Mouse (Mus musculus) forelimb bud, embryonic 11.5 days (tissue): ENCODE measurements around the gene Efcc1.
"Not testable (repeated sequence)": the region's sequence is repeated elsewhere in the genome, so short reads cannot be mapped to it uniquely, and the experiment has no call there.

Experiments
- DNase-seq: peaks from one replicate; pipeline ENCODE4 v3.0.0-alpha.2; 2012; ENCODE audit warnings: low read depth, low spot score

Gene Efcc1

DNA sequence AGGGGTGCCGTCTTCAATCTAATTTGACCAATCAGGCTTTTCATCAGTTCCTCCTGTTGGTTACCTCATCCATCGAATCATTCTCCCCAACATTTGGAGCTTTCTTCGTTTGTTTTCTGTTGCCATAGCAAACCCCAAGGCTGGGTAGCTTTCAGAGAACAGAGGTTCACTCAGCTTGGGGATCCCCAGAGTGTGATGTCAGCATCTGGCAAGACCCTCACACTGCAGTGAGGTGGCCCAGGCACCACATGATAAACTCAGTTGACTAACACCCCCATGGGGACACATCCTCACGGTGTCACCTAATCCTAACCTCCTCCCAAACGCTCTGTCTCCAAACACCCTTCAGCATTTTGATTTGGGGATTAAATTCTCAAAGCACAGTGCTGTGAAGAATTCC, 12.6 kb downstream of the Efcc1 start:
- no peak for DNase-seq

DNA sequence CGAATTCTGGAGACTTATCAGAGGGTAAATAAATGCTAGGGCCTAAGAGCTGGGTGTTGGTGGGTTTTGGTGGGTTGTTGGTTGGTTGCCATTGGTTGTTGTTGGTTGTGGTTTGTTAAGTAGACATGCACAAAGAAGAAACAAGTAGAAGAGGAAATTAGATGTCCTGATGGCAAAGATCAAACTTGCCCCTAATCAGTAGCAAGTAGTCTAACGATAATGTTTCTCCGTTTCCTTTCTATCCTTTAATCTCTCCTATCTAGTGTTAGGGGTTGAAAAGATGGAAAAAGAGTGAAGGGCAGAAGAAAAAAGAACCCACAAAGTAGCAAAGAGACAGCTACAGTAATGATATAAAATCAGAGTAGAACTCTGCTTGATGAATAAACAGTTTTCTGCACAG, 14.0 kb downstream of the Efcc1 start:
- DNase-seq: no peak

GRCm38 (mm10) chr6:87745301-87745700, 14.6 kb downstream of the Efcc1 start:
- no peak for DNase-seq

DNA sequence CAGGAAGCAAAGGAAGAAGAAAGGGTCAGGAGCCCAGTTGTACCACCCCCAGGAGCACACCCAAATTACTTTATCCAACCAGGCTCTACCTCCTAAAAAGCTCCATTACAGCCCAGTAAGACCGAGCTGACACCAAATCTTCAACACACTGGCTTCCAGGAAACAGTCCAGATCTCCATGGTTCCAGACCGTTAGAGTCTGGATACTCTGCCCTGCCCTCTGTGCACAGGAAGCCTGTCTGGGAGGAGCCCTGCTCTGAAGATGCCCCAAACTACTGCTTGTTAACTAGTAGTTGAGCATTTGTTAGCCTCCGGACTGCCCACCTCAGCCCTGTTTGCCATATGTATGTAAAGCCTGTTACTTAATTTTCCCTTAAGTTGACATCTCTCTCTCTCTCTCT, 15.4 kb downstream of the Efcc1 start:
- DNase-seq: no peak

DNA sequence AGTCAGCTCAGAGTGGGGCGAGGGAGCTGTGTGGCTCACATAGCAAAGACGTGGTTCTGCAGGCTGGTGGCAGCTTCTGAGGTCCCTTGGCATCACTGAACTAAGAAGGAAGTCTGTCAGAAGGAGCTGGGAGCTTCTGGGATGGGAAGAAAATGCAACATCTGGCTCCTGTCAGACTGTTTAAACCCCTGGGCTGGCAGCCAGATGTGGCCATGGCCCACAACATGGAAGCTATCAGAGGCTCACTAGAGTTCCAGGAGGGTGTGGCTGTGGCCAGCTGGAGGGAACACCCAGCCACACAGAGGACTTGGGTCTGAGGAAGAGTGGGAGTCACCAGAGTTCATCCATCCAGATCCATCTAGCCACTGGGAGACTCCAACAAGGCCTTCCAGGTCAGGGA, 16.2 kb downstream of the Efcc1 start:
- DNase-seq: no peak

DNA sequence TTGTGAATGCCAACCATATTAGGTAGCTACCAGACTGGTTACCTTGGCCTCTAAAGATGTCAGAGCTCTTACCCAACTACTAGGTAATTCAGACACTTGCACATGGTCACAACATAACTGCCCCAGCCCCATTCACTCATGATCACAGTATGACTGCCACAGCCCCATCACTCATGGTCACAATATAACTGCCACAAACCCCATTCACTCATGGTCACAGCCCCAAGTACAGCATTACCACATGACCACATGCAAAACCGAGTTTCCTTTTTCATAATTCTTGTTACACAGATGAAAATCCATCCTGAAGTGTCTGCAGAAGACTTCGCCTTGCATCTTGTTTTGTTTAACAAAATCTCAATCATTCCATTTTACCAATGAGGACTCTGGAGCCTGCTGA, 17.4 kb downstream of the Efcc1 start:
- no peak for DNase-seq

DNA sequence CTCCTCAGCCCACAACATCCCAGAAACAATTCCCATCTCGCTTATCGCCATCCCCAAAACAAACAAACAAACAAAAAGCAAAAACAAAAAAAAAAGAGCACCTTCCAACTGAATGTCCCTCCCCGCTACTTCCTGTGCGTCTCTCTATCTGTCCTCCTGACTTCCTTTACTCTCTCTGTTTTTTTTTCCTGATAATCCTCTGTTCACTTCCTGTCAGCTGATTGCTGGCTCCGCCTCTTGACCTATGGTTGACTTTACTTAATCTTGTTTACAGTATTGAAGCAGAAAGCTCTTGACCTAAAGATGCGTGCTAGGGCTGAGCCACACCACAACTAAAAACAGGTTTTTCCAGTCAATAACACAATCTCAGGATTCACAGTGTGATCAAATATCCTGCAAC, 17.9 kb downstream of the Efcc1 start:
- DNase-seq: no peak

DNA sequence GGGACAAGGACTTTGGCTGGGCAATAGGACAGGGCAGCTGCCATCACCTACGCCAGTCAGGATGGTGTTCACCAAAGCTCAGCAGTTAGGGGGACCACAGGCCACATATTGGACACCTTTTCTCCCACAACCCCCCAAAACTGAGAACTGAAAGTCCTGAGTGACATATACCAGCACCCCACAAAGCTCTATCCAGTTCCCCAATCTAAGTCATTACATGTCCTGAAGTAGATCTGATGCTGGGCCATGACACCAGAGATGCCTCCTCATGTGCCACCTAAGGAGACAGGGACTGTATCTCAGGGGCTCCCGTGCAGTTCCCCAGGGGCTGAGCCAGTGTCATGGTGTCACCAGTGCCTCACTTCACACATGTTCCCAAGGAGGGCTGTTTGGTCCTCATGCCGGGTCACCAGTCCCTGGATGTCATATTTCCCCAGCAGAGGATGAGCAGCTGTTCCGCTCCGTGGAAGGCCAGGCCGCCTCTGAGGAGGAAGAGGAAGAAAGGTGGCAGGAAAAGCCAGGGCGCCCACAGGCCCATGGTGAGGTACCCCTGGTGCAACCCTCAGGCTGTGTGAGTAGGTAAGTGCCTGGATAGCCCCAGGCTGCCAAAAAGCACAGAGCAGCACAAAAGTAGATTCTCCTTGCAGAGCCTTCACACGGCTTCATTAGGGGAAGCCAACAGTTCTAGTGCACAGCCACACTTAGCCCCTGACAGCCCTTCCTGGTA, 19.7 kb downstream of the Efcc1 start:
- no peak for DNase-seq

GRCm38 (mm10) chr6:87751574-87751973, 20.9 kb downstream of the Efcc1 start:
- no peak for DNase-seq

DNA sequence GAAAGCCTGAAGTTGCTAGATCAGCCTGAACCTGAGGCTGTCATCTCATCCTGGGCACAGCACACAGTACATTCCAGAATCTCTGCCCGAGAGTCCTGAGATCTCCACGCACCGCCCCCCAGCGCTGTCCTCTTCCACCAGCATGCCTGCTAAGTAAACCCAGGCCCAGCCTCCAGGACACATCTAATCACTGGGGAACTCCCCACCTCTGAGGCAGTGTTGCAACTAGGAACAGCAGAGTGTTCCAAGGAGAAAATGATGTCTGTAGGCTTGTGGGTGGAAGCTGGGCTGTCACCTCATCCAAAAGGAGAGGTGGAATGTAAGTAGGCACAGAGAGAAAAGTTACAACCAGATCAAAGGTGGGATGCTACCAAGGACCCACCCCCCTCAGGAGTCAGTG, 24.5 kb downstream of the Efcc1 start:
- no peak for DNase-seq

DNA sequence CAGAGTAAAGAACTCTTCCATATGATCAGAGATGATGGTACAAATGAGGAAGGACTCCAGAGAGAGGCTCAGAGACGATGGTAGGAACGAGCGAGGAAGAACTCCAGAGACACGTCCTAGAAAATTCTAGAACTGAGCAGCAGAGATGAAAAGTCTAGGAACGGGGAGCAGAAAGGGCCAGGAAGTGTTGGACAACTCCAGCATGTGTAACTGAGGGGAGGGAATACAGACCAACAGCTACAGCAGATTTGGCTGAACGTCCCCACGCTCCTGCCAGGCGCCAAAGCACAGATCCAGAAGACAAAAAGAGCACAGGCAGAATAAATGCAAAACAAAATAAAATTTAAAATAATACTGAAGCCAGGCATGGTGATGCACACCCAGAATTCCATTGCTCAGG, 26.2 kb downstream of the Efcc1 start:
- no peak for DNase-seq

- DNase-seq: no peak
These were observed 28.7 kb downstream of the Efcc1 start for GRCm38 (mm10) chr6:87759404-87759803.

DNA sequence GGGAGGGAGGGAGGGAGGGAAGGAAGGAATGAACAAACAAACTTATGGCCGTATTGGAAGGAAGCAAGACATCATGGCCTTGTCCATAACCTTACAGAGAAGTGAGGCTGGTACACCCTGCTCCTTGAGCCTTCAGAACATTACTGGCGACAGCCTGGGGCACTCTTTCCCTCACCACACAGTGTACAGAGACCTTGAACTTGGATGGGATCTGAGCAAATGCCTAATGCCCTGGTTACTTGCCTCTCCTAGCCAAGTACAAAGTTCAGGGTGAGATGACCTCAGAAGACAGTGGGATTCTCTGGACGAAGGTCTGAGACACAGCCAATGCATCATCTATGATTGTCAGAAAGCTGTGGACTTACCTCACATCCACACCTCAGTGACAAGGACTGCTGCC, 29.2 kb downstream of the Efcc1 start:
- no peak for DNase-seq

GRCm38 (mm10) chr6:87762161-87762560, 31.5 kb downstream of the Efcc1 start:
- DNase-seq: no peak

DNA sequence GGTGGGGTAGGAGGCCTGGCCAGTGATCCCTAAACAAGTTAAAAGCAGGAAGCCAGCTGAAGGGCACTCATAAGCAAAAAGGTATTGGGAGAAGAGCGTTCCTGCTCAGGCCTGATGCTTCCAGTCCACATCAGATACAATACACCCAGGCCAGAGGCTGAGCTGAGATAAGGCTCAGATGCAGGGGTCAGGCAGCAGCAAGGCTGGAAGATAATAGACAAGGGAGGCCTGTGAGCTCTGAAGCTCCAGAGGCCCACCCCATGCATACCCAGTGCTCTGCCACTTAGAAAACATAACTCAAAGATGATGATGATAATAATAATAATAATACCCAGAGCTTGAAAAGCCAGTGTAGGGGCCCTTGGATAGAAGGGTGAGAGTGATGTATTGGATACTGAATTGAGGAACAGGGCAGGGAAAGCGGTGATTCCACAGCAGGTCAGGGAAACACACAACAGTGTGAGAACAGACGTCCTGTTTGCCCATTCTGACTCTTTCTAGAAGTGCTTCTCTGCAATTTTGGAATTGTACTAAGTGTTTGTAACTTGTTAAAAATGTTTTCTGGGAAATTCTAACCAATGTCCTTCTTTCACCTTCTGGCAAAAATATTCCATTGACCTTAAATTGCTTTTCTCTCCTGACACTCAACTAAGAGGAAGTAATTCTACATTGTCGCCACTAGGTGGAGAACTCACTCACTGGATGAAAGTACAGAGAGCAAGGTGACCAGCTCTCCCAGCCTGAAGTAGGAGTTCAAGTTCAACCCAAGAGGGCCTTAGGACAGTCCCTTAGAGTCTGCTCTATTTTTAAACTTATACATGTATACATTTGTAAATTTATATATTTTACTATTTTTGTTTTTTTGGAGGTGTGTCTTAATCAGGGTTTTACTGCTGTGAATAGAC, 33.0 kb downstream of the Efcc1 start:
- peak; percentile 28 for DNase-seq

- DNase-seq: not testable (repeated sequence)
These were observed 33.6 kb downstream of the Efcc1 start for GRCm38 (mm10) chr6:87764296-87764695.

- DNase-seq: no peak
These were observed 40.0 kb downstream of the Efcc1 start for GRCm38 (mm10) chr6:87770626-87771025.

DNA sequence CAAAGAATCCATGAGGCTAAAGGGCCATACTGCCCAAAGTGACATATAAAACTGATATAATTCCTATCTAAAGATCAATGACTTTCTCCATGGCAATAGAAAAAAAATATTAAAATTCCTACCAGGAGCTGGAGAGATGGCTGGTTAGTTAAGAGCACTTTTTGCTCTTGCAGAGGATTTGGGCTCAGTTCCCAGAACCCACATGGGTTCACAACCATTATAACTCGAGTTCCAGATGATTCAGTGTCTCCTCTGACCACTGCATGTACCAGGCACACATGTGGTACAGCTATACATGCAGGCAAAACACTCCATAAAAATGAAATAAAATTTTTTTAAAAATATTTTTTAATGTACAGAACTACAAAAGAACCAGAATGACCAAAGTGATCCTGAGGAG, 43.8 kb downstream of the Efcc1 start:
- DNase-seq: no peak

DNA sequence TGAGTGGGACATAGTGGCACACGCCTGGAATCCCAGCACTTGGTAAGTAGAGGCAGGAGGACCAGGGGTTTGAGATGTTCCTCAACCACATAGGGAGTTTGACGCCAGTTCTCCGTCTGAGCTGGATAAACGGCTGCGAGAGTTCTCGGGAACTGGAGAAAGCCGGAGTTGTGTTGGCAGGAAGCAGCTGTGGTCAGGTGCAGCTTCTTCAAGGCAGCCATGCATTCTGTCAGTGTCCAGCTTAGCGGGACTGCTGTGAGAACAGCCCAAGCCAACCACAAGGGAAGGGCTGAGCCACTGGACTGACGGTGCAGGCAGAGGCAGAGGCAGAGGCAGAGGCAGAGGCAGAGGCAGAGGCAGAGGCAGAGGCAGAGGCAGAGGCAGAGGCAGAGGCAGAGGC, 44.2 kb downstream of the Efcc1 start:
- DNase-seq: no peak

GRCm38 (mm10) chr6:87775588-87776245, 45.0 kb downstream of the Efcc1 start:
- no peak for DNase-seq

- DNase-seq: no peak
These were observed 46.0 kb downstream of the Efcc1 start for GRCm38 (mm10) chr6:87776663-87777062.

- no peak for DNase-seq
These were observed 47.2 kb downstream of the Efcc1 start, which contains the start of gene Gp9 for GRCm38 (mm10) chr6:87777842-87778241. Gp9 (plus strand) TSS chr6:87778072.
